Mouse (Mus musculus) embryonic fibroblast, embryonic 13.5 days (primary cell): ENCODE data around the gene Glyr1.

Source experiments
- CTCF ChIP-seq: IDR thresholded peaks from 2 replicates; pipeline ENCODE4 v1.5.1; 2011; ENCODE audit warnings: mild to moderate bottlenecking, control low read depth, low read length, moderate library complexity, borderline replicate concordance; ENCODE audit not compliant: insufficient read depth
- POLR2A ChIP-seq: IDR thresholded peaks from 2 replicates; pipeline ENCODE4 v1.6.1; 2011; ENCODE audit warnings: low read depth, mild to moderate bottlenecking, control low read depth, low read length, moderate library complexity

GRCm38 (mm10) chr16:5089021-5089420, 39.4 kb upstream of the Glyr1 start:
- no peak for TF ChIP-seq POLR2A
- no peak for TF ChIP-seq CTCF
